ENCODE assay signal across 22 mouse cellular contexts in genomic region chr17:61606729-61607481, GRCm38 (mm10).
DNase-seq lines count a peak whose midpoint lies in the region; ATAC-seq and TF ChIP-seq lines count a peak whose summit lies in the region.
"Had no signal": no experiment of that assay in that cellular context is flagged by ENCODE, and none has a peak within 500 bp of the region (broad histone marks: within the 10 kb centered on the region; RNA-seq: fewer than 3 reads in every experiment).

No protein-coding gene starts in this region.

- H3K4me3 ChIP-seq in forebrain, embryonic 13.5 days: no peak overlapping the region
- H3K4me3 ChIP-seq in forebrain, embryonic 12.5 days (replicated peaks): no peak overlapping the region
- H3K4me3 ChIP-seq in layer of hippocampus, adult 2 months: peak overlapping the region; percentile 20; the same call in 1 of the 2 replicates
- no peak overlapping the region for H3K4me3 ChIP-seq in midbrain, postnatal 0 days (ENCODE audit: low read depth, low read length)
- H3K4me3 ChIP-seq: gastrocnemius, adult 2 months; heart, embryonic 10.5 days; limb, embryonic 12.5 days; liver, embryonic 12.5 days; myocyte; neural tube, embryonic 15.5 days; stomach, embryonic 15.5 days had no signal

- no peak overlapping the region for H3K9ac ChIP-seq in forebrain, embryonic 13.5 days
- no peak overlapping the region for H3K9ac ChIP-seq in forebrain, embryonic 12.5 days
- no peak overlapping the region for H3K9ac ChIP-seq in midbrain, postnatal 0 days (replicated peaks; ENCODE audit: low read length, poor library complexity, severe bottlenecking)
- H3K9ac ChIP-seq: limb, embryonic 12.5 days; liver, embryonic 12.5 days; neural tube, embryonic 15.5 days; stomach, embryonic 15.5 days had no signal

- H3K4me1 ChIP-seq in forebrain, embryonic 13.5 days: peaks cover 9% of the 10 kb centered on the region; the same call in 1 of the 2 replicates
- no peaks in the 10 kb centered on the region for H3K4me1 ChIP-seq in forebrain, embryonic 12.5 days
- H3K4me1 ChIP-seq in midbrain, postnatal 0 days (ENCODE audit: insufficient read depth, low read length): no peaks in the 10 kb centered on the region
- H3K4me1 ChIP-seq: heart, embryonic 10.5 days; limb, embryonic 12.5 days; liver, embryonic 12.5 days; neural tube, embryonic 15.5 days; stomach, embryonic 15.5 days had no signal

- H3K36me3 ChIP-seq in forebrain, embryonic 13.5 days (ENCODE audit: poor library complexity, severe bottlenecking): no peaks in the 10 kb centered on the region
- H3K36me3 ChIP-seq in forebrain, embryonic 12.5 days (replicated peaks): no peaks in the 10 kb centered on the region
- no peaks in the 10 kb centered on the region for H3K36me3 ChIP-seq in midbrain, postnatal 0 days (ENCODE audit: insufficient read depth, low read length)
- H3K36me3 ChIP-seq: heart, embryonic 10.5 days; limb, embryonic 12.5 days; liver, embryonic 12.5 days; neural tube, embryonic 15.5 days; stomach, embryonic 15.5 days had no signal

- H3K27me3 ChIP-seq in forebrain, embryonic 13.5 days: no peaks in the 10 kb centered on the region
- no peaks in the 10 kb centered on the region for H3K27me3 ChIP-seq in forebrain, embryonic 12.5 days
- H3K27me3 ChIP-seq in midbrain, postnatal 0 days (ENCODE audit: insufficient read depth, low read length): no peaks in the 10 kb centered on the region
- H3K27me3 ChIP-seq: limb, embryonic 12.5 days; liver, embryonic 12.5 days; neural tube, embryonic 15.5 days; stomach, embryonic 15.5 days had no signal

- no peaks in the 10 kb centered on the region for H3K9me3 ChIP-seq in forebrain, embryonic 13.5 days (replicated peaks)
- no peaks in the 10 kb centered on the region for H3K9me3 ChIP-seq in forebrain, embryonic 12.5 days
- H3K9me3 ChIP-seq in midbrain, postnatal 0 days (ENCODE audit: low read length): no peaks in the 10 kb centered on the region
- H3K9me3 ChIP-seq: heart, embryonic 10.5 days; limb, embryonic 12.5 days; liver, embryonic 12.5 days; neural tube, embryonic 15.5 days; stomach, embryonic 15.5 days had no signal

- no peak for TF ChIP-seq CTCF in layer of hippocampus, adult 2 months (conservative IDR thresholded peaks at IDR 0.05)
- no peak for TF ChIP-seq CTCF in midbrain, postnatal 0 days (IDR thresholded peaks at IDR 0.05)

- H3K27ac ChIP-seq in forebrain, embryonic 13.5 days: no peak overlapping the region
- no peak overlapping the region for H3K27ac ChIP-seq in forebrain, embryonic 12.5 days
- no peak overlapping the region for H3K27ac ChIP-seq in layer of hippocampus, adult 2 months
- no peak overlapping the region for H3K27ac ChIP-seq in midbrain, postnatal 0 days (ENCODE audit: low read depth, low read length)
- H3K27ac ChIP-seq: gastrocnemius, adult 2 months; heart, embryonic 10.5 days; limb, embryonic 12.5 days; liver, embryonic 12.5 days; neural tube, embryonic 15.5 days; stomach, embryonic 15.5 days had no signal

- 58% methylated on average over 14 of the region's 14 CpGs for WGBS in forebrain, embryonic 13.5 days
- WGBS in forebrain, embryonic 12.5 days: 67% methylated on average over 14 of the region's 14 CpGs
- WGBS in midbrain, postnatal 0 days: 55% methylated on average over 14 of the region's 14 CpGs

- H3K4me2 ChIP-seq in forebrain, embryonic 13.5 days: no peak overlapping the region; the same call in 1 of the 2 replicates
- H3K4me2 ChIP-seq in forebrain, embryonic 12.5 days: no peak overlapping the region
- H3K4me2 ChIP-seq in midbrain, postnatal 0 days (ENCODE audit: low read depth, low read length, poor library complexity, severe bottlenecking): 0 out of 2 replicates have a peak overlapping the region, but pooled peaks have one; percentile 9
- H3K4me2 ChIP-seq: limb, embryonic 12.5 days; liver, embryonic 12.5 days; neural tube, embryonic 15.5 days; stomach, embryonic 15.5 days had no signal

- ATAC-seq in forebrain, embryonic 13.5 days: peak; percentile 90
- no peak for ATAC-seq in forebrain, embryonic 12.5 days (ENCODE audit: low FRiP score)
- no peak for ATAC-seq in midbrain, postnatal 0 days (ENCODE audit: low FRiP score)
- ATAC-seq: liver, embryonic 12.5 days had no signal

- no peak for DNase-seq in layer of hippocampus, adult 2 months (ENCODE audit: low spot score in 2 of 2)
- no peak for DNase-seq in layer of hippocampus, adult 9-10 months (ENCODE audit: low spot score)
- peak; percentile 2 for DNase-seq in retina, postnatal 1 day
- no peak for DNase-seq in retina, embryonic 14.5 days (ENCODE audit: low spot score)
- DNase-seq in midbrain, postnatal 0 days (ENCODE audit: low spot score): peak; percentile 70
- DNase-seq in thymus, adult 18-20 months: no peak
- DNase-seq: adrenal gland, adult 2 months; cerebellum, adult 9-10 months; gastrocnemius, adult 2 months; kidney, adult 11 months; lung, adult 2 months; lung, postnatal 36 days; right cerebral cortex, postnatal 25 days; thymus, adult 2 months had no signal

Comparison
In these comparisons a context has a peak if more than half of its experiments do, and no peak if none do; other contexts are left out.
1. DNase-seq: peak in retina, postnatal 1 day (single experiment) and midbrain, postnatal 0 days (single experiment); none in layer of hippocampus, adult 2 months (0 of 2), layer of hippocampus, adult 9-10 months (single experiment), retina, embryonic 14.5 days (single experiment) and thymus, adult 18-20 months (0 of 2).